ENCODE assay signal across 9 mouse cellular contexts in the genomic region with DNA sequence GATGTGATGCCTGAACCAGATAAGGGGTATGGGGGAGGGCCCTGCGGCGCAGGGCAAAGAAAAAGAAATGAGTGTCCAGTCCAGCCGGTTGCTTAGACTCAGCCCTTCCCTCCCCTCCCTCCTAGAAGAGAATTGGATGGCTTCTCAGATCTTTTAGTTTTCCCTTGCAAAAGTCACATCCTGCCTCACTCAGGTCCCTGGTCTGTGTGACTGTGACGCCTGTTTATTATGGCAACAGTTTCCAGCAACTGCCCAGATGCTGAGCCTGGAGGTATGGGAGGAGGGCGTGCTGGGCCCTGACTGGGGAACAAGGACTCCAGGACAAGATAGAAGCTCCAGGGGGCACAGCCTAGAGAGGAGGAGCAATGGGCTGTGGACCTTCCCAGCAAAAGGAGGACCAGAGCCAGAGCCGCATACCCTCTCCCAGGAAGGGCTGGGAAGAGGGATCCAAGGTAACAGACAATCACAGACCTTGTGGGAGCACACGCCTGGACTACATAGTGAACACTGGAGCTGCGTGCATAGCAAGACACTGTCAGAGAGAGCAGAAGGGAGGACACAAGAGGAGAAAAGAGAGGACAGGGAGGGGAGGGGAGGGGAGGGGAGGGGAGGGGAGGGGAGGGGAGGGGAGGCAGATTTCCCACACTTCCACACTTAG. TPM values are rescaled to one million over a fixed set of nuclear protein-coding genes. Genes with fewer than 3 reads are reported as not detected.
DNase-seq lines count a peak whose midpoint lies in the region; ATAC-seq and TF ChIP-seq lines count a peak whose summit lies in the region.
"Had no signal": no experiment of that assay in that cellular context is flagged by ENCODE, and none has a peak within 500 bp of the region (broad histone marks: within the 10 kb centered on the region; RNA-seq: fewer than 3 reads in every experiment).

A gene (plus strand): TSS at position 269 of the 658 bp plus-strand sequence.

- H3K9me3 ChIP-seq in kidney, embryonic 15.5 days (replicated peaks) = no peaks in the 10 kb centered on the region
- H3K9me3 ChIP-seq in hindbrain, embryonic 15.5 days = no peaks in the 10 kb centered on the region
- H3K9me3 ChIP-seq in midbrain, embryonic 11.5 days (ENCODE audit: control insufficient read depth, low read length) = no peaks in the 10 kb centered on the region

- WGBS in kidney, embryonic 15.5 days = 18% methylated on average over 8 of the region's 8 CpGs
- 20% methylated on average over 8 of the region's 8 CpGs for WGBS in hindbrain, embryonic 15.5 days
- WGBS in midbrain, embryonic 11.5 days = 11% methylated on average over 8 of the region's 8 CpGs

- TF ChIP-seq CTCF in gastrocnemius, adult 2 months (IDR thresholded peaks at IDR 0.05) = no peak

- peak within 1 kb of the TSS; percentile 52 for H3K4me2 ChIP-seq in kidney, embryonic 15.5 days
- H3K4me2 ChIP-seq in hindbrain, embryonic 15.5 days = peak within 1 kb of the TSS; percentile 46
- H3K4me2 ChIP-seq in midbrain, embryonic 11.5 days = peak within 1 kb of the TSS; percentile 44

- peaks cover 22% of the 10 kb centered on the region for H3K4me1 ChIP-seq in kidney, embryonic 15.5 days
- H3K4me1 ChIP-seq in hindbrain, embryonic 15.5 days (replicated peaks) = peaks cover 13% of the 10 kb centered on the region
- peaks cover 17% of the 10 kb centered on the region for H3K4me1 ChIP-seq in midbrain, embryonic 11.5 days (ENCODE audit: control insufficient read depth, insufficient read depth, low read length)

- no peaks in the 10 kb centered on the region for H3K27me3 ChIP-seq in kidney, embryonic 15.5 days
- no peaks in the 10 kb centered on the region for H3K27me3 ChIP-seq in hindbrain, embryonic 15.5 days
- H3K27me3 ChIP-seq in midbrain, embryonic 11.5 days (ENCODE audit: control insufficient read depth, insufficient read depth, low read length) = no peaks in the 10 kb centered on the region

- no peak for DNase-seq in kidney, adult 18-20 months
- DNase-seq in gastrocnemius, adult 2 months = peak; percentile 44
- DNase-seq in midbrain, embryonic 11.5 days (ENCODE audit: low spot score, missing footprints) = peak; percentile 90
- DNase-seq in layer of hippocampus, postnatal 10 days (ENCODE audit: low spot score in 2 of 2) = no peak
- no peak for DNase-seq in spleen, postnatal 36 days (ENCODE audit: low spot score in 2 of 2)
- DNase-seq in spleen, postnatal 10 days (ENCODE audit: low spot score in 2 of 2) = no peak

- H3K27ac ChIP-seq in kidney, embryonic 15.5 days = peak within 1 kb of the TSS; percentile 66
- peak within 1 kb of the TSS; percentile 77 for H3K27ac ChIP-seq in gastrocnemius, adult 2 months
- H3K27ac ChIP-seq in hindbrain, embryonic 15.5 days (replicated peaks) = no peak within 1 kb of the TSS
- no peak within 1 kb of the TSS for H3K27ac ChIP-seq in midbrain, embryonic 11.5 days (ENCODE audit: low read depth, low read length)

- H3K4me3 ChIP-seq in kidney, embryonic 15.5 days (replicated peaks) = peak within 1 kb of the TSS; percentile 15
- peak within 1 kb of the TSS; percentile 59 for H3K4me3 ChIP-seq in gastrocnemius, adult 2 months
- no peak within 1 kb of the TSS for H3K4me3 ChIP-seq in hindbrain, embryonic 15.5 days
- H3K4me3 ChIP-seq in midbrain, embryonic 11.5 days (ENCODE audit: low read depth, low read length) = peak within 1 kb of the TSS; percentile 5; the same call in 1 of the 2 replicates

- no peaks in the 10 kb centered on the region for H3K36me3 ChIP-seq in kidney, embryonic 15.5 days
- no peaks in the 10 kb centered on the region for H3K36me3 ChIP-seq in hindbrain, embryonic 15.5 days
- no peaks in the 10 kb centered on the region for H3K36me3 ChIP-seq in midbrain, embryonic 11.5 days (ENCODE audit: control insufficient read depth, insufficient read depth, low read length)

- peak; percentile 66 for ATAC-seq in kidney, embryonic 15.5 days (replicated peaks; ENCODE audit: low FRiP score)
- peak; percentile 66; the same call in 1 of the 2 replicates for ATAC-seq in hindbrain, embryonic 15.5 days (ENCODE audit: low FRiP score, low read depth)
- ATAC-seq in midbrain, embryonic 11.5 days (ENCODE audit: low FRiP score) = no peak

- no peak within 1 kb of the TSS for H3K9ac ChIP-seq in kidney, embryonic 15.5 days
- H3K9ac ChIP-seq in hindbrain, embryonic 15.5 days = no peak within 1 kb of the TSS
- peak within 1 kb of the TSS; percentile 47 for H3K9ac ChIP-seq in midbrain, embryonic 11.5 days (ENCODE audit: low read length)

- intact Hi-C loops in gastrocnemius, adult 2 months (cut with DNase I) = no loop called here

RNA-seq across cellular contexts. Expression of the gene that starts here (rescaled TPM):
- polyA plus RNA-seq in kidney, embryonic 15.5 days (2015; fragmentation: Nextera tagmentation; extraction: Ambion mirVana) = 0.18 and 0.19 TPM in 2 replicates
- under 1 TPM; 0.17 to 0.18 TPM for total RNA-seq in gastrocnemius, adult 2 months (2021)
- 0.10 TPM in 1 of 2 replicates, not detected in the other for polyA plus RNA-seq in hindbrain, embryonic 15.5 days (2015; fragmentation: Nextera tagmentation; extraction: Ambion mirVana)
- 0.10 TPM in 1 of 2 replicates, not detected in the other for polyA plus RNA-seq in midbrain, embryonic 11.5 days (2014; fragmentation: Nextera tagmentation; extraction: Ambion mirVana)
- under 1 TPM in 1 of 2 experiments, not detected in 1; 0.34 TPM for total RNA-seq in layer of hippocampus, postnatal 10 days (2021)
- total RNA-seq: CH12.LX had no signal

Comparison
In these comparisons a context has a peak if more than half of its experiments do, and no peak if none do; other contexts are left out.
1. Peak in ATAC-seq, H3K4me3 ChIP-seq, H3K27ac ChIP-seq and H3K4me2 ChIP-seq in kidney, embryonic 15.5 days; RNA of the gene not detected or under 1 TPM.
2. Peak in DNase-seq, H3K4me3 ChIP-seq and H3K27ac ChIP-seq in gastrocnemius, adult 2 months; RNA of the gene not detected or under 1 TPM.
3. Peak in ATAC-seq and H3K4me2 ChIP-seq in hindbrain, embryonic 15.5 days; RNA of the gene not detected or under 1 TPM.
4. Peak in DNase-seq, H3K4me3 ChIP-seq, H3K9ac ChIP-seq and H3K4me2 ChIP-seq in midbrain, embryonic 11.5 days; RNA of the gene not detected or under 1 TPM.